Mouse (Mus musculus): ENCODE measurements around the gene Gcnt2.
A peak's percentile ranks its signal among the peaks of the same experiment; 100 is the strongest.

DNA sequence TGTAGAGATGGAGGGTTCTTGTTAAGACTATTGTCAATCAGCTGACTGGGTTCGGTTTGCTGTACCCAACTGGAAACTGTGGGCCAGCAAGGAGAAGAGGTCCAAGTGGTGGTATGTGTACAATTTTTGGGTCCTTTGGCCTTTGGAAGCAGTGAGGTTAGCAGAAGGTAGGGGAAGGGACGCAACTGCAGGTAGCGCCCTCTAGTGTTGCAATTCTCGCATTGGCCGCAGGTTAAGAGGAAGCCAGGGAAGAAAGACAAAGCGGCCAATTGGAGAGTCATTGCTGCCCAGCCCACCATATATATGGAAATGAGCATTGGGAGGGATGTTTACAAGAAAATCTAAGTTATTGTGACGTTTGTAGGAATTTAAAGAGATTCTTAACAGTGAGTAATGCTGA, 118.1 kb downstream of the Gcnt2 start:
- TF ChIP-seq CTCF (IDR thresholded peaks at IDR 0.05; ENCODE audit: extremely low read depth, insufficient read depth, insufficient read length, insufficient replicate concordance) (peak; percentile 60; the same call in 1 of the 2 replicates), POLR2A (IDR thresholded peaks at IDR 0.05; ENCODE audit: low read depth, low read length) (no peak)

Data from spleen, adult 2 months (tissue).